Mouse (Mus musculus) E14TG2a.4 (cell line): ENCODE results near the gene Fsip1.

Source experiments
- H3K27me3 ChIP-seq: 2 replicates; pipeline ENCODE4 v1.6.1; 2014; ENCODE audit warnings: low read length, control low read depth; ENCODE audit not compliant: insufficient read depth
- H3K36me3 ChIP-seq: 2 replicates; pipeline ENCODE4 v1.6.1; 2014; ENCODE audit warnings: low read length, control low read depth; ENCODE audit not compliant: insufficient read depth
- H3K4me1 ChIP-seq: replicated peaks from 2 replicates; pipeline ENCODE4 v1.6.1; 2014; ENCODE audit warnings: low read depth, low read length, control low read depth
- H3K4me3 ChIP-seq: replicated peaks from 2 replicates; pipeline ENCODE4 v1.5.1; 2014; ENCODE audit warnings: mild to moderate bottlenecking, low read length
- H3K9me3 ChIP-seq: 2 replicates; pipeline ENCODE4 v1.6.1; 2014; ENCODE audit warnings: low read length, control low read depth
- CTCF ChIP-seq: conservative IDR thresholded peaks from 2 replicates; pipeline ENCODE4 v1.5.1; 2014; ENCODE audit warnings: low read length
- NANOG ChIP-seq: IDR thresholded peaks from 2 replicates; pipeline ENCODE4 v1.6.1; 2014; ENCODE audit warnings: borderline replicate concordance, low read length, mixed read lengths
- POU5F1 ChIP-seq: IDR thresholded peaks from 2 replicates; pipeline ENCODE4 v1.6.1; 2014; ENCODE audit warnings: low read length, borderline replicate concordance

The Fsip1 gene

DNA sequence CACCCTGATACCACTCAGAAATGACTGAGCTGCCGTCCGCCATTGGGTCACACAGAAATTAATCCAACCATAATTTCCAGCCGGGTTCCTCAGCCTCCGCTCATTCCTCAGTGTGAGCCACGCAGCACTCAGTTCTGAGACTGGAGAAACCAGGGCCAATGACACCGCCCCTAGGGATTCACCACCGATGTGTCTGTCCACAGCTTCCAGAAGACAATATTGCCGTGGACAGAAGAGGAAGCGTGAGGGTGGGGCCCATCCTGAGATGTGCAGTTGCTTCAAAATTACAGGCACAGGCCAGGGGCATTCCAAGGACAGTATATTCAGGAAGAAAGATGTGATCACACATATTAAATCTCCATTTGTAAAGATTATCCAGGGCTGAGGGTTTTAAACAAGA is 119.7 kb downstream of the Fsip1 start:
- Histone ChIP-seq H3K36me3 (no peaks in the 10 kb centered on the region), H3K27me3 (no peaks in the 10 kb centered on the region), H3K4me1 (no peaks in the 10 kb centered on the region), H3K4me3 (no peak overlapping the region), H3K9me3 (no peaks in the 10 kb centered on the region)
- TF ChIP-seq NANOG (no peak), CTCF (no peak), POU5F1 (no peak)

DNA sequence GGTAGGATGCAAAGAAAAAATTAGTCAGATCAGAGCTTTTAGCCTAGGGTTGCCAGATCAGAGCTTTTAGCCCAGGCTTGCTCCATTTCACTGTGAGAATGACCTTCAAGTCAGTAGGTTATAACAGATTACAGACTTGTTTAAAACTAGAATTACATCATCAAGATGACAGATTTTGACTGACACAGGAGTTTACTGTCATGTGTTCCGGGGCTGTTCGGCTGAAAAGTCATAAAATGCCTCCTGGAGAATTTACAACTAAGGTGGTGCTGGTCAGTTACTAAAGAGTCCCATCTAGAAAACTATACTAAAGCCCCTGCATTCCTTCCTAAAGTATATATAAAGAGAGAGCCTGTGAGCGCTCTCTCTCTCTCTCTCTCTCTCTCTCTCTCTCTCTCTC is 128.5 kb downstream of the Fsip1 start:
- no peak for TF ChIP-seq CTCF
- no peak for TF ChIP-seq POU5F1
- TF ChIP-seq NANOG: no peak
- no peak overlapping the region for H3K4me3 ChIP-seq

GRCm38 (mm10) chr2:118127516-118128288 is 129.1 kb downstream of the Fsip1 start:
- no peaks in the 10 kb centered on the region for H3K4me1 ChIP-seq
- no peak for TF ChIP-seq NANOG
- no peak for TF ChIP-seq POU5F1
- no peak for TF ChIP-seq CTCF
- no peak overlapping the region for H3K4me3 ChIP-seq
- no peaks in the 10 kb centered on the region for H3K36me3 ChIP-seq
- no peaks in the 10 kb centered on the region for H3K9me3 ChIP-seq
- H3K27me3 ChIP-seq: no peaks in the 10 kb centered on the region; the same call in 1 of the 2 replicates

More for the DNA sequence above, 128.5 kb downstream of the Fsip1 start:
- Histone ChIP-seq H3K4me1 (no peaks in the 10 kb centered on the region), H3K36me3 (no peaks in the 10 kb centered on the region), H3K9me3 (no peaks in the 10 kb centered on the region), H3K27me3 (no peaks in the 10 kb centered on the region; the same call in 1 of the 2 replicates)

DNA sequence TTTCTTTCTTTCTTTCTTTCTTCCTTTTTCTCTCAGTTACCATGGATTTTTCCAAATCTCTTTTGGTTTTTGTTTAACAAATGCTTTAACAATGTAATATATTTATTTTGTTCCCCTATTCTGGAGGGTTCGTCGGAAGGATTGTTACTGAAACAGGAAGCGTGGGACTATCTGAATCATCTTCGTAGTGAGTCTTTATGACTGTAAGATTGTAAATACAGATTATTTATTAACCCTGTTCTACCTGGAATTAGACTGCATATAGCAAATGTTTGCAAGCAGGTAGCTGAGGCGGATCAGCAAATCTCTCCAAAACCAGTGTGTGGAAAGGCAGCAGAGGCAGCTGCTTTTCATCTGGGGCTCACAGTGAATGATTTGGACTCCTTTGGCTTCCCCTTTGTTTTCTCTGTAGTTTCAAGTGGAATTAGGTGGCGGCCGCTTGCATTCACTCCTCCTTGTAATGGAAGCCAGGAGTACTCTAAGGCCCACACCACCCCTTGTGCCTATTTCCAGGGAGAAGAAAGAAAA is 130.8 kb downstream of the Fsip1 start:
- no peaks in the 10 kb centered on the region for H3K9me3 ChIP-seq
- no peaks in the 10 kb centered on the region; the same call in 1 of the 2 replicates for H3K27me3 ChIP-seq
- TF ChIP-seq POU5F1 (no peak), NANOG (no peak), CTCF (no peak)
- H3K4me3 ChIP-seq: no peak overlapping the region
- H3K4me1 ChIP-seq: no peaks in the 10 kb centered on the region
- no peaks in the 10 kb centered on the region for H3K36me3 ChIP-seq

DNA sequence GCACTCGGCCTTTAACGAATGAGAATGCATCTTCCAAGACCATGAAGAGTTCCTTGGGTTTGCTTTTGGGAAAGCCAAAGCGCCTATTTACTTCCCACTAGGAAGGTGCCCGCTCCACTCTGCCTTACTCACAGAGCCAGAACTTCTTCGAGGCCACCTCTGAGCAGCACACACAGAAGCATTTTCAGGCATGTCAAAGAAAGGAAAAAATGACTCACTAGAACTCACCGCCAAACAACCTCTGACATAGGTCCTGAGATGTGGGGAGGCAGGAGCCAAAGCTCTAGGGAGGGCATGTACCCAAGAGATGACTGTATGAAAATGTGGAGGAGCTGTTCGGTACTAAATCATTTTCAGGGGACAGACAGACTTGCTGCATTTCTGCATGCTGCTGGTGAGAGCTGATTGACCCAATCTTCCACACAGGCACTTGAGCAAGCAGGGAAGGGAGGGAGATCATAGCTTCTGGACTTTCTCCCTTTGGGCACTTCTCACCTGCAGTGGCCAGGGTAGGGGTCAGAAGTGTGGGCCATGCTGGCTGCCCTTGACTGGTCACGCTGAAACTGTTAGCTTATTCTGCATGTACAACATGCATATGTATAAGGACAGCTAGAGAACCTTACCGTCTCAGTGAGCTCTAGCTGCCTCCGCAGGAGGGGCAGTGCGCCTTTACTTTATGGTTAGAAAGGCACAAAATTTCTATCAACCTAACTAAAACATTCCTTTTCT is 131.4 kb downstream of the Fsip1 start:
- Histone ChIP-seq H3K4me3 (no peak overlapping the region), H3K9me3 (no peaks in the 10 kb centered on the region), H3K36me3 (no peaks in the 10 kb centered on the region), H3K27me3 (no peaks in the 10 kb centered on the region; the same call in 1 of the 2 replicates), H3K4me1 (no peaks in the 10 kb centered on the region)
- TF ChIP-seq CTCF (no peak), POU5F1 (no peak), NANOG (no peak)

GRCm38 (mm10) chr2:118124437-118124836 is 132.3 kb downstream of the Fsip1 start:
- H3K27me3 ChIP-seq: peaks cover 3% of the 10 kb centered on the region
- TF ChIP-seq CTCF (no peak), NANOG (no peak), POU5F1 (no peak)
- no peak overlapping the region for H3K4me3 ChIP-seq
- no peaks in the 10 kb centered on the region for H3K9me3 ChIP-seq
- no peaks in the 10 kb centered on the region for H3K36me3 ChIP-seq
- no peaks in the 10 kb centered on the region for H3K4me1 ChIP-seq

GRCm38 (mm10) chr2:118123743-118124142 is 133.0 kb downstream of the Fsip1 start:
- no peaks in the 10 kb centered on the region for H3K9me3 ChIP-seq
- H3K36me3 ChIP-seq: no peaks in the 10 kb centered on the region
- TF ChIP-seq NANOG: no peak
- TF ChIP-seq CTCF: no peak
- no peak for TF ChIP-seq POU5F1
- no peaks in the 10 kb centered on the region for H3K4me1 ChIP-seq
- peaks cover 3% of the 10 kb centered on the region for H3K27me3 ChIP-seq
- H3K4me3 ChIP-seq: no peak overlapping the region

DNA sequence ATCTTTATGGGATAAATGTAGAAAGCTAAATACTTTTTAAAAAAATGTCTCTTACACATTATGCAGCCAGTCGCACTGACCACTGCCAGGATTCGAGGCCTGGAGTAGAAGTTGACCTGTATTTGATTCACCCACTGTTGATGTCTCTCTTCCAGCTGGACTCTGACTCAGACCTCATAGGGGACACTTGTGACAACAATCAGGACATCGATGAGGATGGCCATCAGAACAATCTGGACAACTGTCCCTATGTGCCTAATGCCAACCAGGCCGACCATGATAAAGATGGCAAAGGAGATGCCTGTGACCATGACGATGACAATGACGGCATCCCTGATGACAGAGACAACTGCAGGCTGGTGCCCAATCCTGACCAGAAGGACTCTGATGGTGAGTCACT is 134.5 kb downstream of the Fsip1 start:
- TF ChIP-seq CTCF: no peak
- TF ChIP-seq POU5F1: no peak
- TF ChIP-seq NANOG: no peak
- H3K4me3 ChIP-seq: no peak overlapping the region
- H3K9me3 ChIP-seq: no peaks in the 10 kb centered on the region
- H3K36me3 ChIP-seq: no peaks in the 10 kb centered on the region
- H3K4me1 ChIP-seq: no peaks in the 10 kb centered on the region
- peaks cover 3% of the 10 kb centered on the region for H3K27me3 ChIP-seq

- Histone ChIP-seq H3K36me3 (no peaks in the 10 kb centered on the region), H3K27me3 (peaks cover 6% of the 10 kb centered on the region), H3K4me1 (no peaks in the 10 kb centered on the region), H3K4me3 (no peak overlapping the region), H3K9me3 (no peaks in the 10 kb centered on the region)
- no peak for TF ChIP-seq NANOG
- no peak for TF ChIP-seq CTCF
- TF ChIP-seq POU5F1: no peak
Observed at GRCm38 (mm10) chr2:118120751-118121150, 136.0 kb downstream of the Fsip1 start.
